ENCODE assay signal across 16 mouse cellular contexts in the genomic region with DNA sequence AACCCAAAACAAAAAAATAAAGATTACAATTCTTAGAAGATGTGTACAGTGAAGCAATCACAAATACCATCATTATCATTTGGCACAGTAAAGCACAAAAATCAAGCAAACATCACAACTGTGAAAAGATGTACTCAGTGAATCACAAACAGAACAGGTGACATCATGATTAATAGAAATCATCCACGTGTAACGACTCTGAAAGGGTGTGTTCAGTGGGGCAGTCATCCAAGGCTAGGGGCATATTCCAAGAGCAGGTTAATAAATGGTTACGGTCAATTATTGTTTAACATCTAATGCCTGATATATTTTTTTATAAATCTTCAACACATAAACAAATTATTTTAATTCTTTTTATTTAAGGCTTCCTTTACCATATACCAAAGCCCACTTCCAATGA. TPM values are rescaled to one million over a fixed set of nuclear protein-coding genes. Genes with fewer than 3 reads are reported as not detected.
"Had no signal": no experiment of that assay in that cellular context is flagged by ENCODE, and none has a peak within 500 bp of the region (broad histone marks: within the 10 kb centered on the region; RNA-seq: fewer than 3 reads in every experiment).

No protein-coding gene starts in this region.

- H3K4me1 ChIP-seq: limb, embryonic 12.5 days; limb, embryonic 15.5 days; liver, embryonic 12.5 days; liver, embryonic 15.5 days had no signal

- H3K27ac ChIP-seq: left cerebral cortex, adult 2 months; limb, embryonic 12.5 days; limb, embryonic 15.5 days; liver, embryonic 12.5 days; liver, embryonic 15.5 days had no signal

- H3K36me3 ChIP-seq: limb, embryonic 12.5 days; limb, embryonic 15.5 days; liver, embryonic 12.5 days; liver, embryonic 15.5 days had no signal

- DNase-seq: layer of hippocampus, postnatal 36 days; left cerebral cortex, postnatal 4 days; lung, adult 2 months; lung, postnatal 14 days; lung, postnatal 4 days; midbrain, embryonic 14.5 days; thymus, adult 18-20 months; thymus, postnatal 4 days had no signal

- H3K4me2 ChIP-seq: limb, embryonic 12.5 days; limb, embryonic 15.5 days; liver, embryonic 12.5 days; liver, embryonic 15.5 days; midbrain, embryonic 11.5 days had no signal

- H3K4me3 ChIP-seq: left cerebral cortex, adult 2 months; limb, embryonic 12.5 days; limb, embryonic 15.5 days; liver, embryonic 12.5 days; liver, embryonic 15.5 days had no signal

- H3K9ac ChIP-seq: limb, embryonic 12.5 days; limb, embryonic 15.5 days; liver, embryonic 12.5 days; liver, embryonic 15.5 days had no signal

- H3K27me3 ChIP-seq: limb, embryonic 12.5 days; limb, embryonic 15.5 days; liver, embryonic 12.5 days; liver, embryonic 15.5 days had no signal

- H3K9me3 ChIP-seq: limb, embryonic 12.5 days; limb, embryonic 15.5 days; liver, embryonic 12.5 days; liver, embryonic 15.5 days had no signal

- ATAC-seq: intestine, postnatal 0 days; liver, embryonic 12.5 days had no signal

RNA-seq across cellular contexts. Expression of a gene that starts 47.6 kb away (rescaled TPM):
- polyA plus RNA-seq: spleen, adult 2 months had no signal
